Mouse (Mus musculus): Measurements from ENCODE around the gene 4922502D21Rik. TPM values are rescaled to one million over a fixed set of nuclear protein-coding genes. Genes with fewer than 3 reads are reported as not detected.
"Not testable (repeated sequence)": the region's sequence is repeated elsewhere in the genome, so short reads cannot be mapped to it uniquely, and the experiment has no call there.

The 4922502D21Rik gene
- not detected for total RNA-seq (2021)
- long read RNA-seq, experiment 1: 0 reads
- long read RNA-seq, experiment 2: 0 reads

DNA sequence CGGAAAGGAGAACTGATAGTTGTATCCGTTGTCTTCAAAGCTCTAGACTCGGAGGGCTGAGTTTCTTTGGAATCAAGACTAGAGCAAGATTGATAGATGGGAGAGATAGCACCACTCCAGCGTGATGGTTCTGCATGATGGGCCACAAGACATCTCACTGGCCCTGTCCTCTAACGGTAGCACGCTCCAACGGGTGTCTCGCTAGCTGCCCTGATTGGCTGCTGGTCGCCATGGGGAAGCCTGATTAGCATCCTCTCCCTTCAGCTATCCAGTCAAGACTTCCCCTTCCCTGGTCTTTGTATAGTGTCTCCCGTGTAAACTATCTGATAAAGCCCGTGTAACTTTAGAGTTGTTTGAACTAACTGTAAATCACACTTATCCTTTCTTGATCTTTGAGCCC is at the start of gene 4922502D21Rik:
Gene 4922502D21Rik (minus strand): TSS at position 187 of the 400 bp plus-strand sequence.
- no peak for DNase-seq (ENCODE audit: low spot score in 2 of 2)

DNA sequence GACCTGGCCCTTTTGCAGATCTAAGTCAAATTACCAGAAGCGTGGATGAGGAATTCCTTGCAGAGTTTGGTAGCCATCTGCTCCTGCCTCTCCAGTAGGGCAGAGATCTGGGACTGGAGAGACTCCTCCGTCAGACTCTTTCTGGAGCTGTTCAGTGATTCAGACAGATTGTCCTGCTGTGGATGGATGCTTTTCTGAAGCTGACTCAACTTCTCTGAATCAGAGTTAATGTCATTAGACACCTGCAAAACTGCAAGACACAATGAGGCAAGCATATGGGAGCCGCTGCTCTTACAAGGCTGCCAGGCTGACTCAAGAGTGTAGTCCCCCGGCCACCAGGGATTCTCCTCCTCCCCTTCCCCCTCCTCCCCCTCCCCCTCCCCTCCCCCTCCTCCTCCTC is 48.9 kb upstream of the 4922502D21Rik start:
- DNase-seq (ENCODE audit: low spot score in 2 of 2): no peak

DNA sequence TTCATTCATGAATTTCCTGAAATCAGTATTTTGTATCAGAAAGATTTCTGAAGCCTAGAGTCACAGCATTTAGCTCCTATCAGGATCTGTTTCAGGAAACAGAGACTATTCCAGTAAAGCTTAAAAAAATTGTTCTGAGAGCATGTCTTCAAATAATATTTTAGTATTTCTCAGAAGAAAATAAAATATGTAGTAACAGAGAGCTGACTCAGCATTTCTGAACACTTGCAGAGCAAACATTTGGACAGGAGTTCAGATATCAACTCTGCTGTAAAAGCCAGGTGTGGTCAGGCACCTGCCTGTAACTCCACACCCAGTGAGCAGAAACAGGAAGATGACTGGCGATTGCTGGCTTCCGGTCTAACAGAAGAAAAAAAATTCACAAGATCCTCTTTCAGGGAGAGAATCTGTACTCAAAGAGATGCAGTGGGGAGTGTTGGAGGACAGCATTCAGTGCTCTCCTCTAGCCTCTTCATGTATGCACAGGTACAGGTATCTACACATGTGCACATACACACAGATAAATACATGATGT is 43.4 kb upstream of the 4922502D21Rik start:
- DNase-seq (ENCODE audit: low spot score in 2 of 2): no peak

DNA sequence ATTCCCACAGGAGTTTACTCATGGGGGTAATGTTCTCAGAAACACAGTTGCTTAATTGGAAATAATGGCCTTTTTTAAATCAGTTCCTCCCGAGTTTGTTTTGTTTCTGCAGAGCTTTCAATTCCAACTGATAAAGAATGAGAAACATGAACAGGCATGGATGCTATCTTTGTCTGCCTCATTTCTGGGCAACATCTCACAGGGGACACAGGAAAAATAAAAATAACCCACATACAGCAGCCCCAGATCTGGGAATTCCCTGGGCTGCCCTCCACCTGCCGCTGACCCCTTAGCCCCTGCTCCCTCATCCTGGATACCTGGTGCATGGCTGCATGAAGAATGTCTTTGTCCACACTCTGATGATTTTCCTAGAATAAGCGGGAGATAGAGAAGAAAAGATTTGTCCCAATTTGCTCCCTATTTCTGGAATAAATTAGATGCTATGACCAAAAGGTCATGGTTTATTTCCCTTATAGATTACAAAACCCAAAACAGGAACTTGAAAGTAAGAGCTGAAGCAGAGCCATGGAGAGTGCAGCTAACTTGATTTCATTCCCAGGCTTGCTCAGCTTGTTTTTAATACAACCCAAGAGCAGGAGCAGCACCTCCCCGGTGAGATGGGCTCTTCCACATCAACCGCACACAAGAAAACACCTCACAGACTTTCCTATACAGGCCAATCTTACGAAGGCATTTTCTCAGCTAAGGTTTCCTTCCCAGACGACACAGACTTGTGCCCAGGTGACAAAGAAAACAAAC is 38.0 kb upstream of the 4922502D21Rik start:
- DNase-seq (ENCODE audit: low spot score in 2 of 2): no peak

DNA sequence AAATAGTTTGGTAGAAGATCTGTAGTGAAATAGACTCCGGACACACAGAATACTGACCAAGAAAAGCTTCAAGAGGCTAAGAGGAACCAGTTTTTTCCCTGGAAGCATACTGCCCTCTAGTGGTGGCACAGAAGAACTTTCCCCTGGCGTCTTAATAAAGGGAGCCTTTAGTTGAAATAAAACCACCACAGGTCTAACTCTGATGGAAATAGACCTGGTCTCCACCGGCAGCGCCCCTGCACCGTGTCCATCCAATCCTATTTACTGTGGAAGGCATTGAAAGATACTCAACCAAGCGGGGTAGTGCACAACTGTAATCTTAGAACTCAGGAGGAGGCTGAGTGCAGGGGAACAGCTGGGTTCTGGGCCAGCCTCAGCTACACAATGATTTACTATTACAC is 34.4 kb upstream of the 4922502D21Rik start:
- peak; percentile 23 to 54 for DNase-seq (ENCODE audit: low spot score in 2 of 2)

DNA sequence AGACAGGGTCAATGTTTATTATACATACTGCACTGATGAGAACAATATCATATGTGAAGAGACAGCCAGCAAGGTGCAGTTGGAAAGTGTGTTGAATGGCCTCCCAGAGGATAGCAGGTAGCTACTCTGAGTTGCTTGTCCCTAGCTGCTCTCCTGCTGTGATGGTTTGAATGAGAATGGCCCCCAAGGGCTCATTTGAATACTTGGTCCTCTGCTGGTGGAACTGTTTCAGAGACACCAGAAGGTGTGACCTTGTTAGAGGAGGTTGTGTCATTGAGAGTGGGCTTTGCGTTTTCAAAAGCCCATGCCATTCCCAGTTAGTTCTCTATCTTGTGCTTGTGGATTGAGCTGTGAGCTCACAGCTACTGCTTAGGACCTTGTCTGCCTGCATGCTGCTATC is 32.3 kb upstream of the 4922502D21Rik start:
- DNase-seq (ENCODE audit: low spot score in 2 of 2): no peak

DNA sequence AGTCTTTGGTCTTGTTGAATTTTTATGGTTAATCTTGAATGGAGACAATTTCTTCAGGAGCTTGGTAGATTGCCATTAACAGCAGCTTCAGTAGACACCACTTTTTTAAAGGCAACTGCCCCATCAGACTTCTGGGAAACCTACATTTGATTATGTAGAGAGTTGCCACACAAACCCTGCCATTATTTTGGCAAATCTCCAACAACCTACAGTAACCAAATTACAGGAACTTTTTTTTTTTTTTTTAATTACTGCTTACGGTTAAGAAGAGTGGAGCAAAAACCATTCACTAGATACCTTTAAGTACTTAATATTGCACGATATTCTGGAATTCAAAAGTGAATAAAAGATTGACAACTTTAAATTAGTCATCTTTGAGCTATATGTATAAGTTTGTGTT is 27.9 kb upstream of the 4922502D21Rik start:
- DNase-seq (ENCODE audit: low spot score in 2 of 2): no peak

DNA sequence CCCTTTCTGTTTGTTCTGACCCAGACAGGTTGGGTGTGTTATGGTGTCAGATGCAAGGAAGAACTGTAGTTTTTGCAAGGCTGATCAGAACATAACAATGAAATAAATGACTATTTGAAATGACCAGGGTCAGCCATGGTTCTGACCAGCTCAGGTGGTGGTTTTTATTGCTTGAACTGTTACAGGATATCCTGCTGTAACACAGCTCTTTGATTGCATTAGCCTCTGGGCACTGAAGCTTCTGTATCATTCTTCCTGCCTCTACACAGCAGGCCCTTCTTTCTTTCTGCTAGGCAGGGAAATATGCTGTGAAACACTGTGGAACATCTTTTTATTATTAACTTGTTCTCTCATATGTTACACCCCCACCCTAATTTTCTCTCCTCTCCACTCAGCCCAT is 24.8 kb upstream of the 4922502D21Rik start:
- no peak for DNase-seq (ENCODE audit: low spot score in 2 of 2)

DNA sequence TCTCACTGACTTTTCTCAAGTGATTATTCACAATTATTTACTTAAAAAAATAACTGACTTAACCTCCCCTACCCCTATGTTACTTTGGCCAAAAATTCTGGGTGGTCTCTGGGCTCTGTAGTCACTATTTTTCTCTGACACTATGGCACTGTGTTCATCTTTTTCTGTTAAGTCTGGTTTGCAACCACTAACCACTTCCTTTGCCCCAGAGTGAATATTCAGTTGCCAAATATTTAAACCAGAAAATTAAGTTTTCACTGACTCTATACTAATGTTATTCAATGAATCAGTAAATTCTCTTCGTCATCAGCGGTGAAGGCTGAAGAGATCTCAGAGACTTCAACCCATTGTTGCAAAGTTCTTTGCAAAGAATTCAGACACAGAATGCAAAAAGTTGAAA is 24.2 kb upstream of the 4922502D21Rik start:
- no peak for DNase-seq (ENCODE audit: low spot score in 2 of 2)

DNA sequence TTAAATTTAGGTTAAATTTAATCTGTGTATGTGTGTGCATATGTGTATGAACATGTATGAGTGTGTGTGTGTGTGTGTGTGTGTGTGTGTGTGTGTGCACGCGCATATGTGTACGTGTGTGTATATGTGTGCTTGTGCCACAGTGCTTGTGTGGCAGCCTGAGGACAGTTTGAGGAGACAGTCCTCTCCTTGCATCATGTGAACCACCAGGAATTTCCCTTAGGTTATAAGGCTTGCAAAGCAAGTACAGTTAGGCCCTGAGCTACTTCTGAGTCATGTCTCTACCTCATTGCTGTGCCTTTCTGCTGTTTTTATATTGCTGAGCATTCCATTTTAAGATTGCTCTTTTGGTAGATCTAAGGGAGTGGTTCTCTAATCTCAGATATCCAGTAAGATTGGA is 19.5 kb upstream of the 4922502D21Rik start:
- no peak for DNase-seq (ENCODE audit: low spot score in 2 of 2)

DNA sequence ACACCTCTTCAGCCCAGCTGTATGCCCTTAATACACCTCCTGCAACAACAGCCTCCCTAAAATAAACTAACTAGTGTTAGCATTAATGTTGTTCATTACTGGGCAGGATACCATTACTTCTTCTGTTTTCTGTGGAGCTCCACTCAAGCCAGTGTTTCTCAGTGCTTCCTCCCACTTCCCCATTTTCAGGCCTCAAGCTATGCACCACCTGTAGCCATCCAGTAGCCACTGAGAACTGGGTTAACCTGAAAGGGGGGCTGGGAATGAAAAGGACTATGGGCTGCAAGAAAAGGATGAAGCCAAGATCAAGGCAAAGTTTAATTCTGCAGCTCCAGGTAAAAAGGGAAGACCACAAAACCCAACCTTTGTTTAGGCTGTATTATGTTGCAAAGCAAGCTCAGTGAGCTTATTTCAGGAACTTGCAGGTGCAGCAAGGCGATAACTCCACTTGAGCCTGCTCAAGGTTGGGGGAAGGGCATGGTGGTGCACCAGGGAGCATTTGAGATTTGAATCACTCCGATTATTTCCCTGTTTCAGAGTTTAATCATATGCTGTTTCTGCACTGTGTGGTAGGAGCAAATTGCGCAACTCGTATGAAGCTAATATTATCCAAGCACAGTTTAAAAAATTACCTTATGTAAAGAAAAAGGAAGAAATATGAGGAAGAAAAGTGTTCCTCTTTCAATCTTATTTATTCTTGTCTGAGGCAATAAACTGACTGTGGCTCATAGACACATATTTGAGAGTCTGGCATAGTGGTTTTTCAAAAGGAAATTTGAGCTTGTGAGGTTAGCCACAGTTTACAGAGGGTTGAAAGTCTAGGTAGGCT is 18.1 kb upstream of the 4922502D21Rik start:
- no peak for DNase-seq (ENCODE audit: low spot score in 2 of 2)

DNA sequence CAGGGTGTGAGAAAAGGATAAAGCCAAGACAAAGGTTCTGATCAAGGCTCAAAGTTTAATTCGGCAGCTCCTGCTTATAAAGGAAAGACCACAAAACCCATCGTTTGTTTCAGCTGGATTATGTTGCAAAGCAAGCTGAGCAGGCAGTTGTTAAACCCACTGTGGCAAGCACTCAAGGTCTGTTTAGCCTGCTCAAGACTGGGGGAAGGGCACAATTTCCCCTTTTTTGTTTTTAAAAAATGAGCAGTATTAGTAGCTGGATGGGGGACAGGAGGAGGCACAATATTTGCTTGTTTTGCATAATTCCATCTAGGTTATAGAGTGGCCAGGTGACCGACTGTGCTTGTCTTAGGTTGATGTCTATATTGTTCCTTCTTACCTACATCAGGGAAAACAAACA is 12.8 kb upstream of the 4922502D21Rik start:
- DNase-seq (ENCODE audit: low spot score in 2 of 2): no peak

DNA sequence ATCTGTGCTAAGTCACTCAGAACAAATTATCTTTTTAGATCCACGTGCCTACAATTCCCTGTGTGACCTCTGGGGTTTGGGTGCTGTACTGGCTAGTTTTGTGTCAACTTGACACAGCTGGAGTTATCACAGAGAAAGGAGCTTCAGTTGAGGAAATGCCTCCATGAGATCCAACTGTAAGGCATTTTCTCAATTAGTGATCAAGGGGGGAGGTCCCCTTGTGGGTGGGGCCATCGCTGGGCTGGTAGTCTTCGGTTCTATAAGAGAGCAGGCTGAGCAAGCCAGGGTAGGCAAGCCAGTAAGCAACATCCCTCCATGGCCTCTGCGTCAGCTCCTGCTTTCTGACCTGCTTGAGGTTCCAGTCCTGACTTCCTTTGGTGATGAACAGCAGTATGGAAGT is 10.8 kb upstream of the 4922502D21Rik start, which contains the start of gene Clec12a:
Gene Clec12a (plus strand): TSS at position 301 of the 400 bp plus-strand sequence.
- DNase-seq (ENCODE audit: low spot score in 2 of 2): not testable (repeated sequence)

DNA sequence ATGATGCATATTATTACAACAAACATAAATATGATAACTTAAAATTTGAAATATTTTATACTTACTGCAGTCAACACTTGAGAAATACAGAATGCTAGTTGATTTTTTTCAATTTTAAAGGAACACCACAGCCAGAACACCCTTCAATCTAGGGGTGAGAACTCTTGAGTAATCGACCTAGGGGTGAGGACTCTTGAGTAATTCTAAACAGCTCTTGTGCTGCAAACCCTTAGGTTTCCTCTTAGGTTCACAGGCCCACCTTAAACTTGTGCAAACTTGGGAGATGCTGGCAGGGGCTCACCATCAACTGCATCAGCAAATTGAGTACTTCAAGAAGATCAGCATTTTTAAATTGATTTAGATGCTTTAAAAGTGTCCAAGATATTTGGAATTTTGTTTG is 6.2 kb upstream of the 4922502D21Rik start:
- DNase-seq (ENCODE audit: low spot score in 2 of 2): no peak

DNA sequence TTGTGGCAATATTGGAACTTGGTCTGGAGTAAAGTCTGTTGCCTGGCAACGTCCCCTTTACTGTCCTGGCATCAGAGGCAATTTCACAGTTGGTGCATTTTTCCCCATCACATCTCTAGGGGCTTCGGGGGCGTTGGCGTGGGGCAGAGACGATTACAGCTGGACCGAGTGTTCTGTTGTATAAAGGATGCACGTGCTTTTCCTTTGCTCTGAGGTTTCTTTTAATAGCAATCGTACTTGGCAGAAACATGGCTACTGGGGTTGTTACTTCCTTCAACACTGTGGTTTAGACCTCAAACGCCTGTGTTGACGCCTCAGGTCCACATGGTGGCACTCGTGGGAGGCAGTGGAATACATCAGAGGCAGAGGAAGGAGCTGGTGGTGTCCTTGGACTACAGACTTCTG is 2.1 kb upstream of the 4922502D21Rik start:
- DNase-seq (ENCODE audit: low spot score in 2 of 2): peak; percentile 19 to 31

DNA sequence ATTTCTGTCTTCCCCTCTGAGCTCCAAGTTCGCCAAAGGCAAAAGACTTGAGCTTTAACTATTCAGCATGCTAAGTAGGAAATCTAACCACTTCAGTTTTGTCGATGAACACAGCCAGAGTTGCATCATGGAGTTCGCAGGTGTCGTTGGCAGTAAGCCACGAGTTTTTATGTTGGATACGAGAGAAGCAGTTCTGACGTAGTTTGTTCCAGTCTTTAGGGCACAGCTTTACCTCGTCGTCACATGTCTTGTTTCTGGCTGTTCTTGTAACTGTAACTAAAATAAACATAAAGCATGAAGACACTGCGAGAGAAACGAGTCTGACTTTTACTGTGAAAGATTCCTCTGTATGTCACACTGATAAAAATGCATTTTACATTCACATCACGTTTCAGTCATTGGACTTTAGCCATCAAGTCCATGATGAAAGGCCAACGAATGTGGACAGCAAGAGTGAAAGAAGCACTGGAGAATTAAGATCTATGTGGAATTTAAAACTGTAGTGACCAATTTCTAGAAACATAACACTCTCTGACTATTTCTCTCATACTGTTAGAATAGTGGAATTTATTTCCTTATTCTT is 4.9 kb downstream of the 4922502D21Rik start:
- no peak for DNase-seq (ENCODE audit: low spot score in 2 of 2)

DNA sequence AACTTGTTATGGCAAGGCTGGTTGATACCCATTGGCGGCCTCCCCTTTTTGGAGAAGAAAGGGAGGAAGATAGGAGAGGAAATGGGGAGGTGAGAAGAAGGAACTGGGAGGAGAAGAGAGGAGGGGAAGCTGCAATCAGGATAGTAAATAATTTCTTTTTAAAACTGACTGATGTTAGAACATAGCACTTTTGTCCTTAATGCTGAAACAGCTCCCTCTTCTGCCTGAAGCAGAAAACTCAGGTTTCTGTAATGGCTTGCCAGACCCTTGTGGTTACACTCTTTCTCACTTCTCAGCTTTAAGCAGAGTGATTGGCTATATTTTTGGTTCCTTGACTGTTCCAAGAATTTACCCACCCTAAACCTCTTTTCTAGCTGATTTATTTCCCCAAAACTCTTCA is 5.6 kb downstream of the 4922502D21Rik start:
- DNase-seq (ENCODE audit: low spot score in 2 of 2): no peak

DNA sequence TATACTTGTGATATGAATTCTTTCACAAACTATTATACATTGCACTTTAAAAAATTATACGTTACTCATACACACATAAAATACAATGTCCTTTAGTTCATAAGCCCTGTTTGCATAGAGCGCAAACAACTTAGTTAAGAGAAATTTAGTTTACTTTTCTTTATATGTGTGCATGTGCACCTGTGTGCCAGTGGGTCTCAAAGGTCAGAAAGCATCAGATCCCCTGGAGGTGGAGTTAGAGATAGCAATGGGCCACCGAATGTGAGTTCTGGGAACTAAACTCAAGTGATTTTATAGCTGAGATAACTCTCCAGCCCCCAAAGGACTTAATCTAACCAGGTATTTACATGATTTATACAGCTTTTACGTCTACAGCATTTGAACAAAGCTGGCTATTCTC is 12.3 kb downstream of the 4922502D21Rik start:
- DNase-seq (ENCODE audit: low spot score in 2 of 2): no peak

DNA sequence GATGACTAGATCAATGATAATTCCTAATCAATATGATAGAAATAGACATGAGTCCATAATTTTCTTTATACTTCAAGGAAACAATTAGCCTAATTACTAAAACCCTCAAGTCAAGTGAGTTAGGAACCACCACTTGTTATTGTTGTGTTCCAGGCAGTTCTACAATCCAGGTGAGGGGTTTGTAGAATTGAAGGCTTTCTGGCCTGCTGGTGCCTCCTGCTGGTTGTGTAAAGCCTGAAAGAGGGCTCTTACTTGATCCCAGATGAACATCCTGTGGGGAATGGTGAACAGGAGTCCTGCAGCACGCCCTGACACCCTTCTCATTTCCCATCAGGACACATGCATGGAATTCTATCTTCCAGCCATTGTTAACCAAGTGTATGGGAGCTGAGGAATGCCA is 13.2 kb downstream of the 4922502D21Rik start:
- no peak for DNase-seq (ENCODE audit: low spot score in 2 of 2)

DNA sequence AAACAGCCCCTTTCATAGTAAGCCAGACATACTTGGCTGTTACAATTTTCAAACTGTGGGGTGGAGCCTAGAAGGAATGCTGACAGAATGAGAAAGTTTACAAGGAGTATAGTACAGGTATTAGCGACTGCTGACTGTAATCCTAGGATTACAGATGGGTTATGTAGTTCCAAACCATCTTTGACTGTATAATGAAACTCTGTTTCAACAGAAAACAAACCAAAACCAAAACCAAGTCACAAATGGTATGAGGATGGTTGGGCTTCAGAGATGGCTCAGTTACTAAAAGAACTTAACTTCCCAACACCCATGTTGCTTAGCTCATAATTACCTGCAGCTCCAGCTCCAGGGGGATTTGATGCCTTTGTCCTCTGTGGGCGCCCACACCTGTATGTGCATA is 15.1 kb downstream of the 4922502D21Rik start:
- DNase-seq (ENCODE audit: low spot score in 2 of 2): no peak

DNA sequence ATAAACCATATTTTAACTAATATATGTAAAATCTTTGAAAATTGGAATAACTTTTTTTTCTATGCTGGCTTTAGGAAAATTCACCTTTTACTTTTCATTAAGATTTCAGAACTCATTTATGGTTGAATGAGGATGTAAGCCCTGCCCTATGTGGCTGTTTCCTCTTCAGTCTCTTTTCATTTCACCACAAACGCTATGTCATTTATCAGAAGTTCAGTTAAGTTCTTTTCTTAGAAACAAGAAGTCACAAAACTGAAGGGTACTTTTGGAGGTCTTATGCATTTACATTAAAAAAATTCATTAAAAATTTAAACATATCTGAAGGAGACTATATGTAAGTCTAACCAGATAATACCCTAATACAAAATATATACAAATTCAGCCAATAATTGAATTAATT is 15.9 kb downstream of the 4922502D21Rik start:
- DNase-seq (ENCODE audit: low spot score in 2 of 2): no peak
